Mouse (Mus musculus) kidney, adult 2 months (tissue): ENCODE data around the gene Sort1. TPM values are rescaled to one million over a fixed set of nuclear protein-coding genes. Genes with fewer than 3 reads are reported as not detected.
A peak's percentile ranks its signal among the peaks of the same experiment; 100 is the strongest.

Source experiments
- DNase-seq: peaks from one replicate; pipeline ENCODE4 v3.0.0; 2021
- H3K27ac ChIP-seq: fragments of 200-500 bp; 2 replicates; pipeline ENCODE4 v1.5.1; 2012; ENCODE audit warnings: low read depth, low read length, control low read depth, inconsistent platforms; ENCODE audit not compliant: insufficient read depth
- H3K27me3 ChIP-seq: fragments of 200-500 bp; replicated peaks from 2 replicates; pipeline ENCODE4 v1.6.1; 2012; ENCODE audit warnings: mild to moderate bottlenecking, moderate library complexity, low read length, inconsistent platforms; ENCODE audit not compliant: control insufficient read depth, insufficient read depth
- H3K36me3 ChIP-seq: fragments of 200-500 bp; 2 replicates; pipeline ENCODE4 v1.6.1; 2012; ENCODE audit warnings: mild to moderate bottlenecking, moderate library complexity, low read length, inconsistent platforms; ENCODE audit not compliant: control insufficient read depth, insufficient read depth
- H3K4me1 ChIP-seq: fragments of 200-500 bp; 2 replicates; pipeline ENCODE4 v1.6.1; 2011; ENCODE audit warnings: low read length; ENCODE audit not compliant: control insufficient read depth, insufficient read depth
- H3K4me3 ChIP-seq: fragments of 200-500 bp; 2 replicates; pipeline ENCODE4 v1.5.1; 2011; ENCODE audit warnings: mild to moderate bottlenecking, low read depth, low read length, control low read depth; ENCODE audit not compliant: insufficient read depth
- CTCF ChIP-seq: fragments of 200-500 bp; conservative IDR thresholded peaks from 2 replicates; pipeline ENCODE4 v1.5.1; 2011; ENCODE audit warnings: low read depth, mild to moderate bottlenecking, control low read depth, low read length, moderate library complexity, mixed read lengths; ENCODE audit not compliant: insufficient read depth, insufficient read length
- POLR2A ChIP-seq: fragments of 200-500 bp; IDR thresholded peaks from one replicate; pipeline ENCODE4 v1.6.1; 2011; ENCODE audit warnings: low read depth, low read length, control low read depth
- WGBS: fragments of 180-500 bp; shearing (Covaris S2); methylation state at CpG from one replicate; pipeline ENCODE4 v1.1.7; 2018; 5-methylcytosine and 5-hydroxymethylcytosine counted together
- polyA plus RNA-seq: library from polyadenylated mRNA; depleted of rRNA; stranded (reverse); fragments of >200 nt; gene quantifications from 2 replicates; pipeline ENCODE4 v1.2.3, GENCODE M21; 2012; rRNA removed

The Sort1 gene
- polyA plus RNA-seq, 1 experiment, result 30.2 TPM

GRCm38 (mm10) chr3:108402528-108402920 is 118.6 kb downstream of the Sort1 start:
- WGBS, result 66% methylated on average over 15 of the region's 15 CpGs
- TF ChIP-seq POLR2A, result no peak
- Histone ChIP-seq H3K4me1 (peaks cover 6% of the 10 kb centered on the region), H3K27me3 (no peaks in the 10 kb centered on the region), H3K36me3 (no peaks in the 10 kb centered on the region), H3K4me3 (no peak overlapping the region), H3K27ac (peak overlapping the region; percentile 17; the same call in 1 of the 2 replicates)
- peak; percentile 52 for DNase-seq

DNA sequence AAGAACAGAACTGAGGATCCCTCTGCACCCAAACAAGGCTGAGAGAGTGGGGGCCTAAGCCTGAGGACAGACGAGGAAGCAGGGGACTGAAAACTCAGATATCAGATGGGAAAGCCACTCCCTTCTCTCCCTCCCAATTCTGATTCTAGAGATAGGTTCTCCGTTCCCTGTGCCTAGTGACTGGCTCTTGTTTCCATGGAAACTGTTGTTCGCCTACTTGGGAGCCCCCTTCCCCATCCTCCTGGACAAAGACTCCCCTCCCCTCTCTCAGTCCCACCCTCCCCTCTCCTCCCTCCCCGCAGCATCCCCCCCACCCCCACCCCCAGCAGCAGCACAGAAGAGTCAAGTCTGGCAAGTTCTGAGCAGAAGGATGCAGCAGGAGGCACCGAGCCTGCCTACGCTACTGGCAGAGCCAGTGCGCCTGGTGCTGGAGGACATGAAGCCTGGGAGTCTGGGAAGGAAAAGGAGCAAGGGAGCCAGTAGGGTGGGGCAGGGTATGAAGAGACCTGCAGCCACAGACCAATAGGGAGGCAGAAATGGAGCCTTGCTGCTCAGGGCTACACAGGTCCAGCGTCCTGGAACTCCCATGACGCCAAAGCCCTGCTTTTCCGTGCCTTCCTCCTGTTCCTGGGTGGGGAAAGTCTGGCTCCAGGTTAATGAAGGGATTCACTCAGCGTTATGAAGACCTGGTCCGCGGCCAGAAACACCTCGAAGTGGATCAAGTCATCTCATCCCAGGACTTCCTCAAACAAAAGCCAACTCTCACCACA is 121.8 kb downstream of the Sort1 start:
- no peak for TF ChIP-seq POLR2A
- no peak for TF ChIP-seq CTCF
- H3K4me3 ChIP-seq, result no peak overlapping the region
- peaks cover 29% of the 10 kb centered on the region for H3K4me1 ChIP-seq
- no peak for DNase-seq
- no peaks in the 10 kb centered on the region for H3K27me3 ChIP-seq
- no peak overlapping the region for H3K27ac ChIP-seq
- H3K36me3 ChIP-seq, result no peaks in the 10 kb centered on the region
- WGBS, result 65% methylated on average over 14 of the region's 14 CpGs

DNA sequence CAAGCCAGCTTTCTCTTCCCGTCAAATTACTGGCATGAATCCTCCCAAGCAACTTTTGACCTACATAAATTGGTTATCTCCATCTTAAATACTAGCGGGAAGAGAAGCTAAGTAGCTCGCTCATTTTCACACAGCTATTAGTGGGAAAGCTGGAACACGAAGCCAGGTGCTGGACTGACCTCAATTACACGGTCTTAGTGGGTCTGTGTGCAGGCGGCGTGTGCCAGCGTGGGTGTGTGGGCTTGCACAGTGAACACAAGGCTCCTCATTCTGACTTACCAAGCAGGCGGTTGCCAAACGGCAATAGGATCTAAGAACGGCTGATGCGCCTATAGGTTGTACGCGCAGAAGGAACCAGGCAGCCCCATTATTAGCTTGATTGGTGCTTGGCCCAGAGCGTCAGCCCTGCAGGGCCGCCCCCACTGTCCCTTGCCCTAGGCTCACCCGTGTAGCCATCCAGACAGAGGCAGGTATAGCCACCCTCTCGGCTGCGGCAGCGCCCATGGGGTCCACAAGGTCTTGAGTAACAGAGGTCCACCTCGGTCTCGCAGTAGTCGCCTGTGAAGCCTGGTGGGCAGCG is 122.5 kb downstream of the Sort1 start:
- H3K36me3 ChIP-seq, result no peaks in the 10 kb centered on the region
- H3K4me3 ChIP-seq, result no peak overlapping the region
- 86% methylated on average over 24 of the region's 24 CpGs for WGBS
- H3K4me1 ChIP-seq, result peaks cover 34% of the 10 kb centered on the region
- no peaks in the 10 kb centered on the region for H3K27me3 ChIP-seq
- DNase-seq, result no peak
- TF ChIP-seq POLR2A (no peak), CTCF (no peak)
- no peak overlapping the region for H3K27ac ChIP-seq

- Histone ChIP-seq H3K4me3 (no peak overlapping the region), H3K27me3 (no peaks in the 10 kb centered on the region), H3K27ac (no peak overlapping the region), H3K4me1 (peaks cover 44% of the 10 kb centered on the region), H3K36me3 (no peaks in the 10 kb centered on the region)
- TF ChIP-seq POLR2A (no peak), CTCF (no peak)
- DNase-seq, result peak; percentile 72
- 61% methylated on average over 8 of the region's 8 CpGs for WGBS
Measured at GRCm38 (mm10) chr3:108408517-108409008, 124.7 kb downstream of the Sort1 start.

GRCm38 (mm10) chr3:108409656-108410358 is 125.9 kb downstream of the Sort1 start:
- 29% methylated on average over 8 of the region's 8 CpGs for WGBS

DNA sequence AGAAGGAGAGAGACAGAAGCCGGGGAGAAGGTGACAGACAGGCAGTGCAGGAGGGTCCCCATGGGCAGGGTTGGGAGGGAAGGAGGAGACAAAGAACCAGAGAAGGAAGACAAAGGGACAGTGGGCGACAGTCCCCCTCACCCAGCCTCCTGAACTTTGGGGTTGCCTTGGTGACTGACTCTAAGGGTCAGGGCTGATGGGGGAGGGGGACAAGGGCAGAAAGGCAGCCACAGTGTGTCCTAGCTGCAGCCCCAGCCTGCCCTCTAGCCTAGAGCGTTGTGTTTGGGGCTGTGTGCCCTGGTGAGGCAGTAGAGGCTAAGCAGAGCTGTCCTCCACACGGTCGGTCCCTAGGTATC is 126.5 kb downstream of the Sort1 start:
- Histone ChIP-seq H3K27ac (peak overlapping the region; percentile 96), H3K27me3 (no peaks in the 10 kb centered on the region), H3K36me3 (no peaks in the 10 kb centered on the region), H3K4me1 (peaks cover 50% of the 10 kb centered on the region), H3K4me3 (peak overlapping the region; percentile 39)
- TF ChIP-seq CTCF (no peak), POLR2A (no peak)
- WGBS, result 28% methylated on average over 5 of the region's 5 CpGs
- peak; percentile 45 for DNase-seq

More at GRCm38 (mm10) chr3:108409656-108410358, 125.9 kb downstream of the Sort1 start:
- Histone ChIP-seq H3K27ac (peak overlapping the region; percentile 96), H3K4me3 (peak overlapping the region; percentile 39; the same call in 1 of the 2 replicates), H3K36me3 (no peaks in the 10 kb centered on the region), H3K27me3 (no peaks in the 10 kb centered on the region), H3K4me1 (peaks cover 48% of the 10 kb centered on the region)
- TF ChIP-seq CTCF (no peak), POLR2A (no peak)
- DNase-seq, result peak; percentile 64

Other genes starting within 250 kb of the Sort1 start
- gene Gstm4, start 239.2 kb upstream of the Sort1 start, polyA plus RNA-seq, result 23.4 and 23.9 TPM in 2 replicates
- 59.0 and 86.6 TPM in 2 replicates for gene Ampd2, start 197.4 kb upstream of the Sort1 start, polyA plus RNA-seq
- 0.61 TPM in 2 replicates for gene Gnat2, start 191.3 kb upstream of the Sort1 start, polyA plus RNA-seq
- gene Gnai3, start 137.9 kb upstream of the Sort1 start, polyA plus RNA-seq, result 21.3 and 31.0 TPM in 2 replicates
- gene Gpr61, start 129.2 kb upstream of the Sort1 start, polyA plus RNA-seq, result not detected in 2 replicates
- 18.4 and 25.7 TPM in 2 replicates for gene Amigo1, start 97.7 kb upstream of the Sort1 start, polyA plus RNA-seq
- gene Cyb561d1, start 82.9 kb upstream of the Sort1 start, polyA plus RNA-seq, result 7.0 and 7.1 TPM in 2 replicates
- gene Atxn7l2, start 73.1 kb upstream of the Sort1 start, polyA plus RNA-seq, result 23.1 and 29.3 TPM in 2 replicates
- 37.7 and 38.7 TPM in 2 replicates for gene Sypl2, start 57.4 kb upstream of the Sort1 start, polyA plus RNA-seq
- 43.2 and 55.0 TPM in 2 replicates for gene Psma5, start 27.2 kb upstream of the Sort1 start, polyA plus RNA-seq
- gene Mybphl, start 80.8 kb downstream of the Sort1 start, polyA plus RNA-seq, result 0.06 TPM in 1 of 2 replicates, not detected in the other
- 1.6 and 1.7 TPM in 2 replicates for gene Psrc1, start 99.8 kb downstream of the Sort1 start, polyA plus RNA-seq
- gene Celsr2, start 131.5 kb downstream of the Sort1 start, polyA plus RNA-seq, result 60.5 and 67.4 TPM in 2 replicates
- 49.2 and 58.8 TPM in 2 replicates for gene Sars, start 161.1 kb downstream of the Sort1 start, polyA plus RNA-seq